Mouse (Mus musculus) E14TG2a.4 (cell line): ENCODE measurements around the gene Tmprss4.

Source experiments
- H3K27me3 ChIP-seq: 2 replicates; pipeline ENCODE4 v1.6.1; 2014; ENCODE audit warnings: low read length, control low read depth; ENCODE audit not compliant: insufficient read depth
- H3K36me3 ChIP-seq: 2 replicates; pipeline ENCODE4 v1.6.1; 2014; ENCODE audit warnings: low read length, control low read depth; ENCODE audit not compliant: insufficient read depth
- H3K4me1 ChIP-seq: replicated peaks from 2 replicates; pipeline ENCODE4 v1.6.1; 2014; ENCODE audit warnings: low read depth, low read length, control low read depth
- H3K4me3 ChIP-seq: replicated peaks from 2 replicates; pipeline ENCODE4 v1.5.1; 2014; ENCODE audit warnings: mild to moderate bottlenecking, low read length
- H3K9me3 ChIP-seq: 2 replicates; pipeline ENCODE4 v1.6.1; 2014; ENCODE audit warnings: low read length, control low read depth
- CTCF ChIP-seq: conservative IDR thresholded peaks from 2 replicates; pipeline ENCODE4 v1.5.1; 2014; ENCODE audit warnings: low read length
- NANOG ChIP-seq: IDR thresholded peaks from 2 replicates; pipeline ENCODE4 v1.6.1; 2014; ENCODE audit warnings: borderline replicate concordance, low read length, mixed read lengths
- POU5F1 ChIP-seq: IDR thresholded peaks from 2 replicates; pipeline ENCODE4 v1.6.1; 2014; ENCODE audit warnings: low read length, borderline replicate concordance

Tmprss4 gene

GRCm38 (mm10) chr9:45203797-45204410 is at the start of gene Tmprss4:
Gene Tmprss4 (minus strand): TSS chr9:45204092.
- TF ChIP-seq CTCF (no peak), NANOG (no peak), POU5F1 (no peak)
- Histone ChIP-seq H3K27me3 (peaks cover 11% of the 10 kb centered on the region; the same call in 1 of the 2 replicates), H3K36me3 (no peaks in the 10 kb centered on the region), H3K4me1 (peaks cover 7% of the 10 kb centered on the region; the same call in 1 of the 2 replicates), H3K4me3 (no peak within 1 kb of the TSS), H3K9me3 (no peaks in the 10 kb centered on the region)

- no peaks in the 10 kb centered on the region for H3K36me3 ChIP-seq
- no peak overlapping the region for H3K4me3 ChIP-seq
- peaks cover 50% of the 10 kb centered on the region for H3K27me3 ChIP-seq
- H3K4me1 ChIP-seq = peaks cover 13% of the 10 kb centered on the region
- TF ChIP-seq NANOG = no peak
- TF ChIP-seq CTCF = no peak
- TF ChIP-seq POU5F1 = no peak
- no peaks in the 10 kb centered on the region for H3K9me3 ChIP-seq
These were observed 48.5 kb upstream of the Tmprss4 start for GRCm38 (mm10) chr9:45252395-45252794.

- Histone ChIP-seq H3K9me3 (no peaks in the 10 kb centered on the region), H3K36me3 (no peaks in the 10 kb centered on the region), H3K27me3 (peaks cover 46% of the 10 kb centered on the region), H3K4me1 (peaks cover 13% of the 10 kb centered on the region), H3K4me3 (no peak overlapping the region)
- TF ChIP-seq CTCF (no peak), NANOG (no peak), POU5F1 (no peak)
These were observed 48.1 kb upstream of the Tmprss4 start for GRCm38 (mm10) chr9:45251990-45252389.

- H3K9me3 ChIP-seq = no peaks in the 10 kb centered on the region
- no peak for TF ChIP-seq POU5F1
- TF ChIP-seq CTCF = no peak
- H3K36me3 ChIP-seq = no peaks in the 10 kb centered on the region
- peaks cover 12% of the 10 kb centered on the region for H3K4me1 ChIP-seq
- peaks cover 41% of the 10 kb centered on the region for H3K27me3 ChIP-seq
- H3K4me3 ChIP-seq = no peak overlapping the region
These were observed 47.4 kb upstream of the Tmprss4 start for GRCm38 (mm10) chr9:45251281-45251680.

- Histone ChIP-seq H3K36me3 (no peaks in the 10 kb centered on the region), H3K9me3 (no peaks in the 10 kb centered on the region), H3K4me1 (peaks cover 6% of the 10 kb centered on the region; the same call in 1 of the 2 replicates), H3K4me3 (no peak overlapping the region), H3K27me3 (peaks cover 33% of the 10 kb centered on the region)
- TF ChIP-seq POU5F1 = no peak
- TF ChIP-seq NANOG = no peak
These were observed 46.4 kb upstream of the Tmprss4 start for GRCm38 (mm10) chr9:45250306-45250705.

GRCm38 (mm10) chr9:45247536-45247935 is 43.6 kb upstream of the Tmprss4 start:
- no peaks in the 10 kb centered on the region for H3K4me1 ChIP-seq
- H3K27me3 ChIP-seq = peaks cover 13% of the 10 kb centered on the region; the same call in 1 of the 2 replicates
- H3K36me3 ChIP-seq = no peaks in the 10 kb centered on the region
- H3K4me3 ChIP-seq = no peak overlapping the region
- TF ChIP-seq NANOG (no peak), POU5F1 (no peak), CTCF (no peak)
- H3K9me3 ChIP-seq = no peaks in the 10 kb centered on the region

- no peak for TF ChIP-seq NANOG
- TF ChIP-seq POU5F1 = no peak
- no peak for TF ChIP-seq CTCF
- H3K4me3 ChIP-seq = no peak overlapping the region
- H3K27me3 ChIP-seq = peaks cover 9% of the 10 kb centered on the region; the same call in 1 of the 2 replicates
- H3K4me1 ChIP-seq = no peaks in the 10 kb centered on the region
- H3K9me3 ChIP-seq = no peaks in the 10 kb centered on the region
- H3K36me3 ChIP-seq = no peaks in the 10 kb centered on the region
These were observed 42.2 kb upstream of the Tmprss4 start for GRCm38 (mm10) chr9:45246060-45246459.

- Histone ChIP-seq H3K4me3 (no peak overlapping the region), H3K36me3 (no peaks in the 10 kb centered on the region), H3K4me1 (no peaks in the 10 kb centered on the region), H3K27me3 (peaks cover 9% of the 10 kb centered on the region), H3K9me3 (no peaks in the 10 kb centered on the region)
- no peak for TF ChIP-seq POU5F1
- TF ChIP-seq CTCF = no peak
- no peak for TF ChIP-seq NANOG
These were observed 41.5 kb upstream of the Tmprss4 start for GRCm38 (mm10) chr9:45245432-45245831.

GRCm38 (mm10) chr9:45241397-45241796 is 37.5 kb upstream of the Tmprss4 start:
- Histone ChIP-seq H3K4me1 (0 out of 2 replicates have a peak, but pooled peaks cover 4% of the 10 kb centered on the region), H3K36me3 (no peaks in the 10 kb centered on the region), H3K27me3 (peaks cover 2% of the 10 kb centered on the region; the same call in 1 of the 2 replicates), H3K9me3 (no peaks in the 10 kb centered on the region; the same call in 1 of the 2 replicates), H3K4me3 (no peak overlapping the region)
- TF ChIP-seq NANOG (no peak), CTCF (no peak), POU5F1 (no peak)
